Mouse (Mus musculus) hindlimb bud, embryonic 11.5 days (tissue): ENCODE results near the gene Fam219b.

Source experiments
- DNase-seq: peaks from one replicate; pipeline ENCODE4 v3.0.0-alpha.2; 2012; ENCODE audit warnings: low read depth, low spot score; ENCODE audit errors: extremely low spot score

Gene Fam219b

GRCm38 (mm10) chr9:57537044-57537727 lies at the start of gene Fam219b:
Gene Fam219b (plus strand): TSS chr9:57537528.
- DNase-seq, result no peak

- DNase-seq, result no peak
These were observed 49.5 kb upstream of the Fam219b start for GRCm38 (mm10) chr9:57487807-57488206.

GRCm38 (mm10) chr9:57493532-57493931 lies 43.8 kb upstream of the Fam219b start:
- no peak for DNase-seq

GRCm38 (mm10) chr9:57494970-57495369 lies 42.4 kb upstream of the Fam219b start:
- no peak for DNase-seq

GRCm38 (mm10) chr9:57497236-57497635 lies 40.1 kb upstream of the Fam219b start:
- DNase-seq, result no peak

- no peak for DNase-seq
These were observed 38.8 kb upstream of the Fam219b start for GRCm38 (mm10) chr9:57498536-57498935.

- no peak for DNase-seq
These were observed 35.9 kb upstream of the Fam219b start for GRCm38 (mm10) chr9:57501452-57501851.

- no peak for DNase-seq
These were observed 35.5 kb upstream of the Fam219b start for GRCm38 (mm10) chr9:57501861-57502260.

- no peak for DNase-seq
These were observed 34.3 kb upstream of the Fam219b start for GRCm38 (mm10) chr9:57502911-57503621.

GRCm38 (mm10) chr9:57503622-57504380 lies 33.5 kb upstream of the Fam219b start, which contains the start of gene Rpp25:
Gene Rpp25 (plus strand): TSS chr9:57504026.
- no peak for DNase-seq

GRCm38 (mm10) chr9:57504381-57504700 lies 33.0 kb upstream of the Fam219b start:
- no peak for DNase-seq

GRCm38 (mm10) chr9:57504891-57505290 lies 32.4 kb upstream of the Fam219b start:
- no peak for DNase-seq

- DNase-seq, result no peak
These were observed 31.6 kb upstream of the Fam219b start for GRCm38 (mm10) chr9:57505700-57506099.

GRCm38 (mm10) chr9:57510577-57510976 lies 26.8 kb upstream of the Fam219b start:
- no peak for DNase-seq

- no peak for DNase-seq
These were observed 20.2 kb upstream of the Fam219b start for GRCm38 (mm10) chr9:57517113-57517512.

GRCm38 (mm10) chr9:57520375-57521055 lies 16.8 kb upstream of the Fam219b start:
- no peak for DNase-seq

GRCm38 (mm10) chr9:57521056-57521911 lies 16.0 kb upstream of the Fam219b start, which contains the start of gene Cox5a:
Gene Cox5a (plus strand): TSS chr9:57521274.
- no peak for DNase-seq

GRCm38 (mm10) chr9:57522114-57522860 lies 15.0 kb upstream of the Fam219b start:
- no peak for DNase-seq

GRCm38 (mm10) chr9:57522861-57523246 lies 14.5 kb upstream of the Fam219b start:
- DNase-seq, result no peak

GRCm38 (mm10) chr9:57523754-57524153 lies 13.6 kb upstream of the Fam219b start:
- no peak for DNase-seq
